Mouse (Mus musculus) kidney, adult 9 months (tissue): ENCODE data around the gene Tlnrd1.

ENCODE experiments used
- DNase-seq: peaks from one replicate; pipeline ENCODE4 v3.0.0; 2022

Gene Tlnrd1

DNA sequence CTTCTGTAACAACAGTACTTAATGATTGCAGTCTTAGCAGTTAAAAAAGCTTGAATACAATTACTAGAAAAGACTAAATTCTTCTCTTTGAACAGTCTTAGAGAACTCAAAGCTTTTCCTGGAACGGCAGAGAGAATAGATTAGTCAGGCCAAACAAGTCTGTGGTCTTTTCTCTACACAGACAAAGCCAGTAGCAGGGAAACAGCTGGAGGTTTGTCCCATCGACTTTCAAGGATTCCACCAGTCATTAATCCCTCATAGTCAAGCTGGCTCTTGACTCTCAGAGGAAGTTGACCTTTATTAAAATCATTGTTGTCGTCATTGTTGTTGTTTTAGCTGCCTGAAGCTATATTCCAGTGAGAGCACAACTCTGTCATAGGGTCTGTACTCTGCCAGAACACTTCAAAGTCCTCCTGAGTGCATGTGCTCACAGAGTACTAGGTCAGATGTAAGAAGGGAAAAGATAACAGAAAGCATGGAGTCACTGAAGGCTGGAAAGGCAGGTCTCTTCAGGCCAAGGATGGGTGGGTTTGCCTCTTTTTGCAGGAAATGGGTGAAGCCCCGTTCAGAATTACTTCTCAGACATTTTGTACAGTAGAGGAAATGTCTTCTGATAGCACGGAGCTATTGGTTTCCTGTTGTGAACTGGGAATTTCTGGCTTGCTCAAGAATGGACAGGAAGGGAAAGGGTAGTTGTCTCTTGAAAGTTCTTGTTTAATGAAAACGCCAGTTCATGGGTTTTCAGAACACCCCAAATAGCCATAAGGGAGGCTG is 41.4 kb downstream of the Tlnrd1 start:
- no peak for DNase-seq

- DNase-seq, result no peak
Observed at GRCm38 (mm10) chr7:83840076-83840475, 44.0 kb downstream of the Tlnrd1 start.

- DNase-seq, result no peak
Observed at GRCm38 (mm10) chr7:83838525-83839224, 45.4 kb downstream of the Tlnrd1 start.
